Mouse (Mus musculus) left cerebral cortex, postnatal 36 days (tissue): ENCODE measurements around the gene Tnfsf9. TPM values are rescaled to one million over a fixed set of nuclear protein-coding genes. Genes with fewer than 3 reads are reported as not detected.
"Not testable (repeated sequence)": the region's sequence is repeated elsewhere in the genome, so short reads cannot be mapped to it uniquely, and the experiment has no call there.

Source experiments
- DNase-seq, 2 experiments: peaks; one replicate each; pipeline ENCODE4 v3.0.0; 2021 to 2022; ENCODE audit warnings: low spot score in 2 of 2, mixed read lengths in 1 of 2
- intact Hi-C: fragments of 180-260 bp; cut with DNase I; formaldehyde crosslinking; loops from one replicate; pipeline ENCODE4 v1.15.1; 2025
- total RNA-seq, 2 experiments: library from RNA; stranded (reverse); gene quantifications; 2 replicates each; pipeline ENCODE4 v1.2.3; 2021

Gene Tnfsf9
- total RNA-seq, 2 experiments from 2014 or later = 0.25 to 0.41 TPM

DNA sequence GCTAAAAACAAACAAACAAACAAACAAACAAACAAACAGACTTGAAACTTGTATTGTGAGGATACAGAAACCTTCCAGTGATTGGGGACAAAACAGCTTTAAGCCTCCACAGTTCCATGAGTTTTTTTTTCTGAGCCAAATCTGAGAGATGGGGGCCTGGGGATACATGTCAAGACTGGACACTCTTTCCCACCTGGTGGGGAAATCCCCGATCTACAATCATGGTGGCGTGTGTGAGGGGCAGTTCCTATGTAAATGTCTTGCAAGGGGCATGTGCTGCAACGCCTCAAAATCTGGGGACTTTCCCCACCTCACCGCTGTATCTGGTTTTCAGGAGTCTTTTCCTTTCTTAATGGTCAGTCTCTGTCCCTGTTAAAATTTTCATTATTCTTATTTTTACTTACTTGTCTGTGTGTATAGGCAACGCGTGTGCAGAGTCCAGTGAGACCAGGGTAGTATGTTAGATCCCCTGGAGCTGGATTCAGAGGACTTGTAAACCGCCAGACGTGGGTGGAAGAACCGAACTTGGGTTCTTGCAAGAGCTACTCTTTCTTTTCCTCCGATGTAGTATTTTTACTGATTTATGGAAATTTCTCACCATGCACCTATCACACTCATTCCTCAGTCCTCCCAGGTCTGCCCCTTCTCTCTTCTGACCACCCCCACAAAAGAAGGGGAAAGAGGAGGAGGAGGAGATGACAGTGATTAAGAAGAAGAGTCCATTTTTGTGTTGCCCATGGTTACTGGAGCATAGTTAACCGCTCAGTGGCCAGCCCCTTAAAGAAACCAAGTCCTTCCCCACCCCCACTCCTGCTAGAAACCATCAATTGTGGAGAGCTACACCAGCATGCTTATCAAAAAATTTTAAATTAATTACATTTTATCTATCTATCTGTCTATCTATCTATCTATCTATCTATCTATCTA, 18.3 kb downstream of the Tnfsf9 start:
- intact Hi-C loops = no loop called here
- no peak for DNase-seq

DNA sequence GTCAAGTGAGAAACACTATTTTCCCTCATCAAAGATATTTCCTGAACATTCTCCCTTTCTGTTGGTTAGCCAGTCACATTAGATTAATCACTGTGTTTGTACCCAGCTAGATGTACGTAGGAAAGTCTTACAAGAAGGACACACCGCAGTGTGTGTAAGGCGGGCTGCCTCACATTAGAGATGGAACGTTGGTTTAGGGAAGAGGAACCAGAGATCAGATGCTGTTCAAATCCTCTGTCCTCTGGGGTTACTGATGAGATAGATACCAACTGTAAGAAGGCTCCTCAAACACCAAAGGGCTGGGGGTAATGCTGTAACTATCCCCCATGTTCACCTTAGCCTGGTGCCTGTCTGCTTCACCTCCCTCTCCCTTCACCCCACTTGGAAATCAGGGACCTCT, 19.7 kb downstream of the Tnfsf9 start:
- intact Hi-C loops = no loop called here
- DNase-seq = no peak

DNA sequence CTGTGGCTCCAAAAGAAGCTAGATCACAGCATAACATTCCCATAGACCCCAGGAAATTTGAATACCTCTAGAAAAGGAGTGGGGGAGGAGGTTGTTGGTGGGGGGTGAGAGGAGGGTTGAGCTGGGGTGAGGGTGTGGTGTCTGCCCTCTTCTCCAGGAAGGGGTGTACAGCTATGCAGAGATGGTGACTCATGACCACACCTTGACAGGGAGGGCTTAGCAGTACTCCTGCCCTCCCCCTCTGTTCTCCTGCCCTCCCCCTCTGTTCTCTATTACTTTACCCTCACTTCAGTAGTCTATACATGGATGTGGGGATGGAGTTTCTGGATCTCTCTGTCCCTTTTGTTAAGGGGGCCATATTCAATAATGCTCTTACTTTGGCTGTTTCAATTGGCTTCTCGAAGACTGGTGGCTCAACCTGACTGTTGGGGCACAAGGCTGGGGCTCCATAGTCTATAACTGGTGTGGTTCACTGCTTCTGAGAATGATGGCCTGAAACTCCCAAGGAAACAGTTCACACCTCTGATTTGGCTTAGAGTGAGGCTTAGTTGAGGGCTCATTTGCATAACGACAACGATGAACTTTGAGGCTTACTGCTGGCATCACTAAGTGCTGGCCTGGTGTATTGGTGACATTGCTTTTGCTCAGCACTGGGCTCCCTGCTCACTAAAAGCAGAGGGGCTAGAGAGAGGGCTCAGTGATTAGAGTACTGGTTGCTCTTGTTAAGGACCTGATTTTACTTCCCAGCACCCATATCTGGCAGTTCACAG, 20.9 kb downstream of the Tnfsf9 start:
- no peak for DNase-seq
- intact Hi-C loops = no loop called here

DNA sequence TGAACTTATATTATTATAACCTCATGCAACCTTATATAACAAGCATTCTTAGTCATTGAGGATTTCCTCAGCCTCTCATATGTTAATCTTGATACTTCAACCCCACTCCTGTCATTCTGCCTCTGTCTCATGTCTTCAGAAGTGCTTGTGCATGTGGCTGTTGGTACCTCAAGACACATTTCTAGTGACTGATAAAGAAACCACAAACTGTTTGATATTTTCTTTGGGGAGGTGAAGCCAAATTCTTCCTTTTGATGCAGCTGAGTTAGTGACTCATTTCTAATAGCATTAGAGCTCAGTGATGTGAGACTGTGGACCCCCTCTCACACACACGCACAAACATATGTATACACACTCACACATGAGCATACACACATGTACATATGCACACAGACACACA, 26.7 kb downstream of the Tnfsf9 start:
- DNase-seq = no peak
- intact Hi-C loops = no loop called here

DNA sequence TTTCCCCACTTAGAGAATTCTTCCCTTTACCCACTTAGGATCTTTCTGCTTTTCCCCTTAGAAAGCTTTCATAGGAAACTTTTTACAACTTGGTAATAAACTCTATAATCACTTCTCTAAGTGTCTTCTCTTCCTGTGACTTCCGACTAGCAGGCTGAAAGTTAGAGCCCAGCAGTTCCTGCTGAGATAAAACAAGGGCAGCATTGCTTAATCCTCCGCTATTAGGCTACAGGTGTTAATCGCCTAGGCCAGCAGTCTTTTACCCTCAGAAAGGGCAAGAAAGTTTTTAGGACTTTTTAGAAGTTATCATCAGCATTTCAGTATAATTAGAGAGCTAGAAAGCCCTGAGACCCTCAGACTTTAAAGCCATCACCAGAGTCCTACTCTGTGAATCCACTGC, 28.9 kb downstream of the Tnfsf9 start:
- intact Hi-C loops, DNase-seq: not testable (repeated sequence)

DNA sequence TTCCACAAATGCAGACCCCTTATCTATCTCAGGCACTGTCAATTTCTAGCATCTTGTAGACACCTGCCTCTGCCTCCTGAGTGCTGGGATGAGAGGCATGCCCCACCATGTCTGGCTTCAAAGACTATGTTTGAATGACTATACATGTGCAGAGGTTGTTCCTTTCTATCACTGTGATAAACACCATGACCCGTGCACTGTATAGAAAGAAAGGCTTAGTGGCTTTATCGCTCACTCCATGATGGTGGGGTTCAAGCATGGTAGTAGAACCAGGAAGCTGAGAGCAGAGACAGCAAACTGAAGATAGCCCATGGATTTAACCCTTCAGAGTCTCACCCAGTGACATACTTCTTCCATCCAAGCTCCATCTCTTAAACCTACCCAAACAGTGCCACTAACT, 29.6 kb downstream of the Tnfsf9 start:
- intact Hi-C loops = no loop called here
- no peak for DNase-seq

DNA sequence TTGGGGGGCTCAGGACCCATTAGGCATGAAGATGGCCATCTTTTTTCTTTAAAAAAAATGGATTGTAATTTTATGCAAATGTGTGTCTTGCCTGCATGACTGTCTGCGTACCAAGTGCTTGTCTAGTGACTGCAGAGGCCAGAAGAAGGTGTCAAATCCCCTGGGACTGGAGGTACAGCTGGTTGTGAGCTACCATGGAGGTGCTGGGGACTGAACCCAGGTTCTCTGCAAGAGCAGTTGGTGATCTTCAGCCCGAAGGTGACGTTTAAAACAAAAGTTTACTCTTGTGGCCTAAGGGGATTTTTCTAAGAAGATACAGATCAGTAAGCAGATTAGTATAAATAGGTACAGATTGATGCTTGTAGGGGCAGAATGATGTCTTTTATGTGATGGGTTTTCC, 30.5 kb downstream of the Tnfsf9 start:
- DNase-seq = no peak

DNA sequence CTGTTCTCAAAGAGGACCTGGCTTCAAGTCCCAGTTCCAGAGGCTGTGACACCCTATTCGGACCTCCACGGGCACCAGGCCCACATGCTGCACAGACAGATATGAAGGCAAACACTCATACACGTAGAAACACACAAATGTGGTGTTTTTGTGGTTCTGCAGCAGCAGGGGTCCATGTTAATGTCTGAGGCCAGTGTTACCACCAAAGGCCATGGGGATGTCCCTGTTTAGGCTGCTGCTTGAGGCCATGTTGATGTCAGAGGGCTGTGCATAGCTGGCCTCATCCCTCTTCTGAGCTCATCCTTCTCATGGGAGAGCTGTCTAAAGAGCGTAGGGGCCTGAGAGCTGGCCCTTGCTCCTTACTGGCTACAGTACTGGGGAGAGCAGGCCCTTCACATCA, 33.6 kb downstream of the Tnfsf9 start:
- no peak for DNase-seq
- intact Hi-C loops = no loop called here

More for the DNA sequence above, 30.5 kb downstream of the Tnfsf9 start:
- intact Hi-C loops = no loop called here

DNA sequence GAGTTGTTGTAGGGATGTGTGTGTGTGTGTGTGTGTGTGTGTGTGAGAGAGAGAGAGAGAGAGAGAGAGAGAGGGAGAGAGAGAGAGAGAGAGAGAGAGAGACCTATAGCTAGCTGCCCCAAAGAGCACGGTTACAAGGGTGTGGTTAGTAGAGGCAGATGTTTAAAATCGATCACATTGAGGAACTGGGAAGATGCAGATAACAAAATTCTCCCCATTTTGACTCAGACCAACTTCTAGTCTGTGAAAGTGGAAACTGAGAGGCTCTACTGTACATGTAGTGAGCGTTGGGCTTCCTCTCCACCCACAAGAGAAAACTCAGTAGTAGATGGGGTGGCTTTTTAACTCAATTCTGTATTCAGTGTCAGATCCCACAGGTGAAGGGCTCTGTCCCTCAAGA, 34.6 kb downstream of the Tnfsf9 start:
- no peak for DNase-seq
- intact Hi-C loops = no loop called here

DNA sequence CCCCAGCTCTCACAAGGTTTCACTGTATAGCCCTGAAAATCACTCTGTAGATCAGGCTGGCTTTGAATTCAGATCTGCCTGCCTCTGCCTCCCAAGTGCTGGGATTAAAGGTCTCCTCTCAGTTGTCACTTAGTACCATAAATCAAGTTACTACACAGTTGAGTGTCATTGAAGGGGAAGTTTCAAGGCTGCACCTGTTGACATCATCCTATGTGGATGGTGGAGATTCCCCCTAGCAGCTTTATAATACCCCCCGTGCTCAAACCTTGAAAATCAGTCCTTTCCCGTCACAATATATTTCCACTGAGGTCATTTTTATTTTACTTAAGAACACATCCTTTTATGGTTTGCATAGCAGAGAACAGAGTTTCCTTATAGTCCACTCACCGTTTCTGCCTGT, 38.6 kb downstream of the Tnfsf9 start:
- no peak for DNase-seq
- intact Hi-C loops = no loop called here

DNA sequence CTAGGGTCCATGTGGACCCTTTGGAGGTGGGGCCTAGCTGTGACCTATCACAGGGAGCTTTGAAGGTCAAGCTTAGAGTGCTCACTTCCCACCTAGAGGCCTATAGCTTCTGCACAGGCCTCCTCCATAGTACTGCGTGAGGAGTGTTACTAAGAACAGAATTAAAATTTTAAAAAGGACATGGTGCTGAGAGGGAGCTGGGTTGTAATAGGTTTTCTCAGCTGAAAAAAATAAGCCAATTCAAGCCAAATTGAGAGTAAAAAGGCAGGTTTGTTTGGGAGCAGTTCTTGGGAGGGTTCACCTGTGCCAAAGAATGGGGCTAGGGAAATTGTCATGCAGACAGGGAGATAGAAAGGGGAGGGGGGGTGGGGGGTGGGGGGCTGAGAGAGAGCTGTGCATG, 40.0 kb downstream of the Tnfsf9 start:
- no peak for DNase-seq
- intact Hi-C loops = no loop called here

DNA sequence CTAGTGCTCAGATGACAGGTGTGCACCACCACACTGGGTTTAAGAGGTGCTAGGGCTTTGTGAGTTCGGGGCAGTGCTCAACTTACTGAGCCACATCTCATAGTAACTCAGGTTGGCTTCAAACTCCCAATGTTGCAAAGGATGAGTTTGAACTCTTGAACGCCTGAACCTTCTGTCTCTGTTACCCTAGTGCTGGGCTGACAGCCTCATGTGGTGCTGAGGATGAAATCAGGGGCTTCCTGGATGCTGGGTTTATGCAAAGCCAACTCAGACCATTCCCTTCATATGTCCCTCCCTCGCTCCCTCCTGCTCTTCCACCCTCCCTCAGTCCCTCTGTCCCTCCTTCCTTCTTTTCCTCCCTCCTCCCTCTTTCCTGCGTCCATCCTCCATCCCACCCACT, 43.2 kb downstream of the Tnfsf9 start:
- no peak for DNase-seq
- intact Hi-C loops = no loop called here

DNA sequence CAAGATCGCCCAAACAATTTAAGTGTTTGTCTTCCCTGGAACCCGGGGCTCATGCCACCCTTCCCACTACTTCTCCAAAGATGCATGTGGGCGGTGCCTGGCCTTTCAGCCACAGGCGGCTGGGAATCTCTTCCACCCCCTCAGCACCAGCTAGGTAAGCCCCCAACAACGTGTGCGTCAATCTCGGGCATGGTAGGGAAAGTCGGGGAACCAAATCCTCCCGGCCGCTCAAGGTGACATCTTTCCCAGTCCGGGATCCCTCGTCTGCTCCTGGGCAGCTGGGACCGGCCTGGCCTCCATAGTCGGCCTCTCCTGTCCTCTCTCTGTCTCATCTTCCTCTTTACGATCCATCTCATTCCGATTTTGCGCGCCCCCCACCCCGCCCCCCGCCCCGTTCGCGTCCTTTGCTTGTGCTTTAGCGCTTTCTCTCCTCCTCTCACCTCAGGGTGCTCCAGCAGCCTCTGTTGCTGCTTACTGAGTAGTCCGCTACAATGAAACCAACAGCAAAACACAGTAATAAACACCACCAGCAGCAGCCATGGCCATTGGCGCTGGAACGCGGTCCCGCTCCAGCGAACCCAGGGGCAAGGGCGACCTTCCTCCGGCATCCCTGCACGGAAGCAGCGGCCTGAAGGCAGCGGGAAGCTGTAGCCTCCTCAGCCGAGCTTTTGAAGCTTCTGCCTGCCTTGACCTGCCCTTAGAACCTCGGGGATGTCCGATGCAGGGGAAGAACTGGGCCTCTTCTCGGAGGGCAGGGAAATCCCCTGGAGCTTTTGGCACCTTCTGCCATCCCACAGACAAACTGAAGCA, 44.1 kb downstream of the Tnfsf9 start, which contains the start of gene Cd70:
Gene Cd70 (minus strand): TSS at position 784 of the 810 bp plus-strand sequence.
- peak in 1 of 2 experiments; percentile 5 for DNase-seq
- intact Hi-C loops = no loop called here

DNA sequence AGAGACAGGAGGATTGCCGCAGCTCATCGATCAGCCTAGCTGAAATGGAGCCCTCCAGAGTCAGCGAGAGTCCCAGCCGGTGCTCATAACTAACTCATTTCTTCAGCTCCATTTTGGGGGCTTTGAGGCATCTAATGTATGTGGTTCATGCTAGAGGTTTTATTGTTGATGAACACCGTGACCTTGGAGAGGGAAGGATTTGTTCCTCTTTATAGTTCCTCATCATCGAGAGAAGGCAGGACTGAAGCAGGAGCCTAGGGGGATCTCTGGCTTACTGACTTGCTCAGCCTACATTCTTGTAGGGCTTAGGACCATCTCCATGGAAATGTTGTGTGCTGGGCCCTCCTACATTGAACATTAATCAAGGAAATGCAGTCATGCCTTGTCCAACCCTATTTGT, 47.9 kb downstream of the Tnfsf9 start:
- intact Hi-C loops = no loop called here
- DNase-seq = no peak

DNA sequence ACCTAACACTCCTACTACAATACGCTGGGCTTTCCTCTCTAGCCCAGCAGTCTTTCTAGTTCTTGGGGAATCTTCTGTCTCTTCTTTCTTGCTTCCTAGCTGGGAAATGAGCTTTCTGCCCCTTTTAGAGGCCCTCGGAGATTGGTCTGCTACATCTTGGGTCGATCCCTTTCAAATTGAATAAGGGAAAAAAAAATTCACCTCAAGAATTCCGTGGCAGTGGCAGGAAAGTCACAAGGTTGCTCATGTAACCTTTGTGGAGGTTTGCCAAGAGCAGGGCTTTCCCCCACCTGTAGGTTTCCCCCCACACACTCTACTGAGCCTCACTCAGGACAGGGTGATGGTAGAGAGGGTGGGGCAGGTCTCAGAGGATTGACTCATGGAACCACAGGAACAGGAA, 48.7 kb downstream of the Tnfsf9 start:
- DNase-seq = no peak
- intact Hi-C loops = no loop called here

Other genes starting within 250 kb of the Tnfsf9 start
- not detected for gene Acsbg2, start 230.9 kb upstream of the Tnfsf9 start, total RNA-seq
- under 1 TPM in 1 of 2 experiments, not detected in 1; 0.14 TPM for gene 1700061G19Rik, start 229.8 kb upstream of the Tnfsf9 start, total RNA-seq
- gene Mllt1, start 169.9 kb upstream of the Tnfsf9 start, total RNA-seq = 10 to 100 TPM; 69.3 to 82.4 TPM
- gene Acer1, start 123.2 kb upstream of the Tnfsf9 start, total RNA-seq = not detected
- 10 to 100 TPM; 66.6 to 68.3 TPM for gene Clpp, start 115.0 kb upstream of the Tnfsf9 start, total RNA-seq
- 10 to 100 TPM; 20.5 to 26.2 TPM for gene Alkbh7, start 108.0 kb upstream of the Tnfsf9 start, total RNA-seq
- not detected for gene Pspn, start 105.3 kb upstream of the Tnfsf9 start, total RNA-seq
- 10 to 100 TPM; 63.4 to 65.3 TPM for gene Gtf2f1, start 94.0 kb upstream of the Tnfsf9 start, total RNA-seq
- under 1 TPM; 0.27 to 0.34 TPM for gene Gm17949, start 93.9 kb upstream of the Tnfsf9 start, total RNA-seq
- gene Khsrp, start 73.8 kb upstream of the Tnfsf9 start, total RNA-seq = 100 to 1,000 TPM; 106 to 112 TPM
- not detected for gene Slc25a41, start 63.7 kb upstream of the Tnfsf9 start, total RNA-seq
- 1 to 10 TPM in 1 of 2 experiments, under 1 TPM in 1; 0.32 to 1.3 TPM for gene Crb3, start 46.2 kb upstream of the Tnfsf9 start, total RNA-seq
- gene Slc25a23, start 45.5 kb upstream of the Tnfsf9 start, total RNA-seq = 100 to 1,000 TPM; 347 to 354 TPM
- 1 to 10 TPM; 1.7 to 2.5 TPM for gene Dennd1c, start 26.8 kb upstream of the Tnfsf9 start, total RNA-seq
- 100 to 1,000 TPM; 620 to 748 TPM for gene Tubb4a, start 17.5 kb upstream of the Tnfsf9 start, total RNA-seq
- under 1 TPM in 1 of 2 experiments, not detected in 1; 0.52 TPM for gene Cd70, start 44.5 kb downstream of the Tnfsf9 start, total RNA-seq
- not detected for gene Tnfsf14, start 88.9 kb downstream of the Tnfsf9 start, total RNA-seq
- gene C3, start 122.8 kb downstream of the Tnfsf9 start, total RNA-seq = under 1 TPM; 0.59 to 0.74 TPM
- gene Gpr108, start 143.1 kb downstream of the Tnfsf9 start, total RNA-seq = 10 to 100 TPM; 23.2 to 23.4 TPM
- 1 to 10 TPM; 5.3 to 9.2 TPM for gene Trip10, start 144.1 kb downstream of the Tnfsf9 start, total RNA-seq
- gene Vav1, start 173.8 kb downstream of the Tnfsf9 start, total RNA-seq = 1 to 10 TPM; 3.7 to 4.7 TPM